Mouse (Mus musculus) C2C12 (cell line): ENCODE measurements around the gene Dph1. TPM values are rescaled to one million over a fixed set of nuclear protein-coding genes. Genes with fewer than 3 reads are reported as not detected.
A peak's percentile ranks its signal among the peaks of the same experiment; 100 is the strongest.

Source experiments
- H3K27me3 ChIP-seq: one replicate; pipeline ENCODE4 v1.6.1; 2011; ENCODE audit not compliant: control insufficient read depth, insufficient read depth, insufficient read length
- H3K36me3 ChIP-seq: one replicate; pipeline ENCODE4 v1.6.1; 2011; ENCODE audit not compliant: control insufficient read depth, insufficient read depth
- H3K4me3 ChIP-seq: one replicate; pipeline ENCODE4 v1.5.1; 2011; ENCODE audit warnings: mild to moderate bottlenecking, control low read depth; ENCODE audit not compliant: poor library complexity, insufficient read depth, severe bottlenecking
- H3K79me2 ChIP-seq: one replicate; pipeline ENCODE4 v1.6.1; 2011; ENCODE audit not compliant: control insufficient read depth, insufficient read depth
- H3K79me3 ChIP-seq: one replicate; pipeline ENCODE4 v1.6.1; 2011; ENCODE audit warnings: low read depth, control low read depth
- H3ac ChIP-seq: one replicate; pipeline ENCODE3; 2011; ENCODE audit warnings: low read depth; ENCODE audit not compliant: control insufficient read depth, insufficient read length
- CEBPB ChIP-seq: IDR thresholded peaks from one replicate; pipeline ENCODE4 v1.6.1; 2011; ENCODE audit warnings: low read depth, mild to moderate bottlenecking, control low read depth, moderate library complexity
- CTCF ChIP-seq: IDR thresholded peaks from one replicate; pipeline ENCODE4 v1.5.1; 2011; ENCODE audit not compliant: control insufficient read depth, insufficient read depth, insufficient read length
- FOSL1 ChIP-seq: IDR thresholded peaks from one replicate; pipeline ENCODE4 v1.8.0; 2011; ENCODE audit warnings: mild to moderate bottlenecking, low read length; ENCODE audit not compliant: poor library complexity, insufficient read depth, severe bottlenecking
- MAX ChIP-seq: IDR thresholded peaks from one replicate; pipeline ENCODE4 v1.6.1; 2011; ENCODE audit warnings: mild to moderate bottlenecking, control low read depth
- MYOD1 ChIP-seq: IDR thresholded peaks from one replicate; pipeline ENCODE4 v1.6.1; 2011; ENCODE audit warnings: low read depth; ENCODE audit not compliant: control insufficient read depth, insufficient read length
- MYOG ChIP-seq: IDR thresholded peaks from one replicate; pipeline ENCODE4 v1.6.1; 2011; ENCODE audit not compliant: control insufficient read depth, insufficient read length; ENCODE audit errors: extremely low read depth
- USF1 ChIP-seq: IDR thresholded peaks from one replicate; pipeline ENCODE4 v1.6.1; 2011; ENCODE audit warnings: low read depth, mild to moderate bottlenecking, control low read depth, moderate library complexity
- polyA plus RNA-seq: library from polyadenylated mRNA; unstranded; fragments of >200 nt; fragmentation: generic; extraction: Trizol; gene quantifications from one replicate; pipeline ENCODE4 v1.2.1, GENCODE M21; 2012; ENCODE audit warnings: missing spikeins

Dph1 gene
- polyA plus RNA-seq, 1 experiment, result 19.6 TPM

DNA sequence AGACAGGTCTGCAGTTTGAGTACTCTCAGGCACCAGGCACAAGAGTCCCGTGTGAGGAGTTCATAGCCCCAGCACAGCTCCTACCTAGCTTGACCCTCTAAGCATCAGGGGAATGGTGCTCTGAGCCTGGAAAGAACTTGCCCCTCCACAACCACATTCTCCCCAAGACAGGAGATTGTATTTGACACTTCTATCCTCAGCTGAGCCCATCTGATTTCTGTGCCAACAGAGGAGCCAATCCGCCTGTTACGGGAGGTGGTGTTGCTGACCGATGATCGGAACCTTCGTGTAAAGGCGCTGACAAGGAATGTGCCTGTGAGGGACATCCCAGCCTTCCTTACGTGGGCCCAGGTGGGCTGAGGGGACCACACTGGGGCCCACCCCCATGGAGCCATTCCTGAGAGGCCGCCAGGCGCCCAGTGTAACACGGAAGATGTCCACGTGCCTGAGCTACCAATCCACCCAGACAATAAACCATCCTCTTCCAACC, 28.4 kb downstream of the Dph1 start:
- Histone ChIP-seq H3K79me2 (no peaks in the 10 kb centered on the region), H3K4me3 (no peak overlapping the region), H3K27me3 (no peaks in the 10 kb centered on the region), H3ac (no peak overlapping the region), H3K79me3 (no peaks in the 10 kb centered on the region), H3K36me3 (peaks cover 16% of the 10 kb centered on the region)
- TF ChIP-seq MYOG (no peak), CTCF (no peak), USF1 (no peak), CEBPB (no peak), MYOD1 (no peak), FOSL1 (no peak), MAX (no peak)

DNA sequence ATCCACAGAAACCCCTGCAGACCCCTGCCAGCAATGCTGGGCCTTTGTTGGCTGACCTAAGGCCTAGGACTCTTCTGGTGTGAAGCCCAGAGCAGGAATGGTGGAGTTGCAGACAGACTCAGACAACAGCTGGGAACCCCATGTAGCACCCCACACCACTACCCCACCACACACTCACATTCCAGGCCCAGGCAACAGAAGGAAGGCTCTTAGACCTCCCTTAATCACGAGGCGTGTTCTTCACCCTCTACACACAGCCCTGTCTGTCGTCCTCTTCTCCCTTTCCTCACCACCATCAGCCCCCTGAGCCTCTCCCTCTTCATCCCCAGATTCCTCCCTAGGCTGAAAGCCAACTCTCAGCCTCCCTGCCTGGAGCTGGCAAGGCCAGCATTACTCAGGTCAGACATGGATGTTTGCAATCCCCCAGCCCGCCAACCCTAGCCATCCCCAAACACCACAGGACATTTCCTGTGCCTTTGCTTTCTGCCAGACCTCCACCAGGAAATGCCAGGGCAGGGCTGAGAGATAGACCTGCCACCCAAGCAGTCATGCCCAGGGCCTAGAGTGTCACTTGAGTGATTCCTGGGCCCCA, 29.5 kb downstream of the Dph1 start:
- Histone ChIP-seq H3K79me3 (no peaks in the 10 kb centered on the region), H3K27me3 (no peaks in the 10 kb centered on the region), H3K36me3 (peaks cover 21% of the 10 kb centered on the region)

DNA sequence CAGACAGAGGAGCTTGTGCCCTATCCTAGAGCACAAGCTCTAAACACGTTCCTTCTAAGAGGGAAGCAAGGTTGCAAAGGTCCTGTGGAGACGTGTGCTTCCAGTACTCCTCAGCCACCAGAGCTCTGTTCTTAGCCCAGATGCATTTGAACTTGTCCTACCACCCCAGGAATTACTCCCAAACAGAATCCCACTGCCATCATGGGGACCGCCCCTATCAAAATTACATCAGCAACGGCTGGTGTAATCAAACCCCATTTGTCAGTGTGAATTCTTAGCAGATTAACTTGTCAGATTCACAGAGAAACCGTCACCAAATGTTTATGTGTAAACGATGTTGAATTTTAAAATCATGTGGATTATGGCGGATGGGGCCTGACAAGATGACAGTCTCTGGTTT, 30.1 kb downstream of the Dph1 start:
- no peak overlapping the region for H3ac ChIP-seq
- no peak overlapping the region for H3K4me3 ChIP-seq
- H3K79me2 ChIP-seq, result no peaks in the 10 kb centered on the region
- H3K27me3 ChIP-seq, result no peaks in the 10 kb centered on the region
- H3K79me3 ChIP-seq, result no peaks in the 10 kb centered on the region
- H3K36me3 ChIP-seq, result peaks cover 26% of the 10 kb centered on the region
- TF ChIP-seq MYOD1, result no peak
- no peak for TF ChIP-seq USF1
- no peak for TF ChIP-seq FOSL1
- no peak for TF ChIP-seq MAX
- TF ChIP-seq MYOG, result no peak
- TF ChIP-seq CTCF, result no peak
- TF ChIP-seq CEBPB, result no peak

More for the DNA sequence above, 29.5 kb downstream of the Dph1 start:
- Histone ChIP-seq H3K79me2 (no peaks in the 10 kb centered on the region), H3K4me3 (no peak overlapping the region), H3ac (no peak overlapping the region)
- TF ChIP-seq USF1 (no peak), FOSL1 (no peak), CTCF (no peak), MYOD1 (no peak), CEBPB (no peak), MAX (no peak), MYOG (no peak)

DNA sequence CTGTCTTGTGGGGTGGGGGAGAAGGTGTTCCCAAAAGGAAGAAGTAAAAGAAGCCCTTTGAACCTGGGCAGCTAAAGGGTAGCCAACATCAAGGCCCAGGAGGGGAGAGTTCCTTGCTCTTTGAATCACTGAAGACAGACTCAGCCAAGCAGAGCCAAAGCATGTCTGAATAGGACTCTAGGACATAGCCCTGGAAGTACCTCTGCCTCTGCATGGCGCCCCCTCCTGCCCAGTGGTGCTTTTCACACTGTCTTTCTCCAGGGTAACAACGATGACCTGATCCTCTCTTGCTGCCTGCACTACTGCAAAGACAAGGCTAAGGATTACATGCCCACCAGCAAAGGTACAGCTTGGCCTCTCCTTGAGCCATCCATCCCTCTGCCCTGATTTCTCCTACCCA, 31.5 kb downstream of the Dph1 start:
- no peak overlapping the region for H3K4me3 ChIP-seq

DNA sequence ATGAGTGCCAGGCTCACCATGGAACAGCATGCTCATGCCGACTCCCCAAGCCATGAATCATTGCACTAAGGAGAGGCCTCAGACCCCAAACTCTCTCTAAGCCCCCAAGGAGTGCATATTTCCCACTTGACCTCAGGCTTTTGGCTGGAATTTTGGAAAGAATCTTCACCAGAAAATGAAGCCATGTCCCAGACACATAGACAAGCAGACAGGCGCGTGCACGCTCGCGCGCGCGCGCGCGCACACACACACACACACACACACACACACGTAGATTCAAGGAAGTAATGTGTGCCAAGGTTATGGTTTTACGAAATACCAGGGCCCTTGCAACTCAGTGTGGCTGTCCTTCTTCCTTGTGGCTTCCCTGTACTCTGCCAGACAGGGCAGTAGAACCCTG, 32.6 kb downstream of the Dph1 start:
- H3K4me3 ChIP-seq, result no peak overlapping the region
- no peak for TF ChIP-seq CEBPB
- H3K79me2 ChIP-seq, result no peaks in the 10 kb centered on the region
- no peak overlapping the region for H3ac ChIP-seq
- no peaks in the 10 kb centered on the region for H3K79me3 ChIP-seq
- no peaks in the 10 kb centered on the region for H3K27me3 ChIP-seq
- peaks cover 27% of the 10 kb centered on the region for H3K36me3 ChIP-seq

More for the DNA sequence above, 31.5 kb downstream of the Dph1 start:
- Histone ChIP-seq H3K79me3 (no peaks in the 10 kb centered on the region), H3K79me2 (no peaks in the 10 kb centered on the region), H3ac (no peak overlapping the region), H3K36me3 (peaks cover 27% of the 10 kb centered on the region), H3K27me3 (no peaks in the 10 kb centered on the region)
- TF ChIP-seq MYOD1 (no peak), CEBPB (no peak), CTCF (peak; percentile 39), FOSL1 (no peak), USF1 (no peak), MAX (no peak)

DNA sequence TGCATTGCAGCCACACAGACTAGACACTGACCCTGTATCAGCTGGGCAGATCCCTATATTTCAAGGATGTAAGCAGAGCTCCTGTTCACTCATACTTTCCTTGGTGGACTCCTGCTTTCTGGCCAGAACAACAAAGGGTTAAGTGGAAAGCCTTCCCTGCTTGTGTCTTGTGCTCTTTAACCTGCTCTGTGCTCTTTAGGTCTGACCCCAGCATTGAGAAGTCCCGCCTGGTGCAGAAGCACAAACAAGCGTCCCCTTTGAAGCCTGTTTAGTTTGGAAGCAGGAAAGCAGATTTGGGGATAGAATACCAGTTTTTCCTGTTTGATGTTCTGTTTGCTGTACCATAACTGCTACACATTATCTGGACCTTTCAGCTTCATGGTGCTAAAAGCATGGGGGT, 33.1 kb downstream of the Dph1 start:
- Histone ChIP-seq H3K79me3 (no peaks in the 10 kb centered on the region), H3K79me2 (no peaks in the 10 kb centered on the region), H3K36me3 (peaks cover 27% of the 10 kb centered on the region), H3ac (no peak overlapping the region), H3K4me3 (no peak overlapping the region), H3K27me3 (no peaks in the 10 kb centered on the region)
- TF ChIP-seq CEBPB (no peak), USF1 (no peak), CTCF (no peak), MAX (no peak), MYOG (no peak), FOSL1 (no peak), MYOD1 (no peak)
